Mouse (Mus musculus) spleen, adult 2 months (tissue): Measurements from ENCODE around the gene Adamts18.

ENCODE experiments used
- CTCF ChIP-seq: fragments of 200-500 bp; IDR thresholded peaks from 2 replicates; pipeline ENCODE4 v1.5.1; 2011; ENCODE audit warnings: mild to moderate bottlenecking, inconsistent platforms; ENCODE audit not compliant: insufficient read depth, insufficient read length, insufficient replicate concordance; ENCODE audit errors: extremely low read depth
- POLR2A ChIP-seq: fragments of 200-500 bp; IDR thresholded peaks from 2 replicates; pipeline ENCODE4 v1.6.1; 2011; ENCODE audit warnings: low read depth, low read length, inconsistent platforms

GRCm38 (mm10) chr8:113765121-113765520, 83.4 kb downstream of the Adamts18 start:
- no peak for TF ChIP-seq POLR2A
- TF ChIP-seq CTCF: no peak
